Mouse (Mus musculus) CH12.LX (cell line): ENCODE data around the gene Cotl1.

ENCODE experiments used
- CTCF ChIP-seq, 2 experiments: IDR thresholded peaks in 1 of 2; conservative IDR thresholded peaks in 1 of 2; 2 replicates each; pipeline ENCODE4 v1.5.1; 2011 to 2012; ENCODE audit warnings: low read depth in 2 of 2, low read length in 2 of 2, improper control_type of control experiment in 1 of 2, inconsistent platforms in 1 of 2, mild to moderate bottlenecking in 1 of 2, moderate library complexity in 1 of 2
- IRF4 ChIP-seq: IDR thresholded peaks from 2 replicates; pipeline ENCODE4 v1.6.1; 2014; ENCODE audit warnings: low read depth, mild to moderate bottlenecking, inconsistent platforms, low read length, improper control_type of control experiment
- JUN ChIP-seq: IDR thresholded peaks from 2 replicates; pipeline ENCODE4 v1.6.1; 2011; ENCODE audit warnings: low read depth, mild to moderate bottlenecking, low read length, improper control_type of control experiment, moderate library complexity; ENCODE audit not compliant: insufficient read depth
- MXI1 ChIP-seq: IDR thresholded peaks from 2 replicates; pipeline ENCODE4 v1.6.1; 2011; ENCODE audit warnings: mild to moderate bottlenecking, low read depth, low read length, improper control_type of control experiment
- POLR2A ChIP-seq: IDR thresholded peaks from 2 replicates; pipeline ENCODE4 v1.6.1; 2011; ENCODE audit warnings: low read depth, mild to moderate bottlenecking, improper control_type of control experiment, low read length
- TCF12 ChIP-seq: IDR thresholded peaks from 2 replicates; pipeline ENCODE4 v1.6.1; 2014; ENCODE audit warnings: low read depth, mild to moderate bottlenecking, inconsistent platforms, low read length, improper control_type of control experiment
- USF1 ChIP-seq: IDR thresholded peaks from 2 replicates; pipeline ENCODE4 v1.6.1; 2014; ENCODE audit warnings: low read depth, mild to moderate bottlenecking, inconsistent platforms, low read length, improper control_type of control experiment
- ZMIZ1 ChIP-seq: IDR thresholded peaks from 2 replicates; pipeline ENCODE4 v1.6.1; 2012; ENCODE audit warnings: low read depth, mild to moderate bottlenecking, inconsistent platforms, low read length, improper control_type of control experiment
- ZNF384 ChIP-seq: IDR thresholded peaks from 2 replicates; pipeline ENCODE4 v1.6.1; 2012; ENCODE audit warnings: low read depth, low read length, improper control_type of control experiment, inconsistent platforms

DNA sequence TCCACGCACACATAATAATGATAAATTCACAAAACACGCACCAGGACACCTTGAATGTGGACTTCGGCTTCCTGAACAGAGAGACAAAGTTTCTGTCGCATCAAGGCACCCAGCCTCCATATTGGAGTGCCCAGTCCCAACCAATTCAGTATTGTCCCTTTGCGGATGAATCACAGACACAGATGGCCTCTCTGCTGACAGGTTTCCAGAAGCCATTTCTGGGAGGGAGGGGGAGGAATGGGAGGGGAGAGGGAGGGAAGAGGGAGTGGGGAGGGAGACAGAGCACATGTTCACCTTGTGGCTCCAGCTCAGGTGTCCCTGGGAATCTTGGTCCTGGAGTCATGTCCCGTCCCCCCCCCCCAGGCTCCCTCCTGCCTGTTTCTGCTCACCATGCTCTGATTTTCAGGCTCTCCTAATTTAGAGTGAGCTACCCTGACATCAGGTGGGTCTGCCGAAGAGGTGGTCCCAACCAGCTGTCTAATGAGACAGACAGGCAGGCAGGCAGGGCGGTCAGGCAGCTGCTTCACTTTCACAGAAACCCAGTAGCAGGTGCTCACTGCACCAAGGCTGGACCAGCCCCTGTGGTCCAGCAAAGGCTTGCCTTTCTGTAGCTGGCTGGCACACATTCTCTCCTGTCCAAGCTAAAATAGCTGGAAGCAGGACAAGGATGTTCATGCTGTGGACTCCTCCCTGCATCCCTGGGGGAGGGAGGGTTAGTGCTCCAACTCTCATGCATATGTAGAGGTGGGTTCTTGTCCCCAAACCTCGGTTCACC is 51.5 kb downstream of the Cotl1 start:
- TF ChIP-seq USF1: no peak
- no peak for TF ChIP-seq CTCF (conservative IDR thresholded peaks at IDR 0.05 in 1 of 2, IDR thresholded peaks at IDR 0.05 in 1 of 2; ENCODE audit: low read depth in 2 of 2, low read length in 2 of 2)
- TF ChIP-seq POLR2A: no peak
- TF ChIP-seq JUN: no peak
- TF ChIP-seq MXI1: no peak
- no peak for TF ChIP-seq IRF4
- no peak for TF ChIP-seq ZMIZ1
- TF ChIP-seq TCF12: no peak
- TF ChIP-seq ZNF384: no peak
